Mouse (Mus musculus) lung, embryonic 16.5 days (tissue): ENCODE measurements around the gene Myo19. TPM values are rescaled to one million over a fixed set of nuclear protein-coding genes. Genes with fewer than 3 reads are reported as not detected.

ENCODE experiments used
- ATAC-seq: fragments of 200-750 bp; cut with Nextera tagmentation; 2 replicates; pipeline ENCODE4 v1.8.0; 2017; ENCODE audit warnings: low read depth, mild to moderate bottlenecking, moderate library complexity
- H3K27ac ChIP-seq: fragments of 300-500 bp; sonication (generic); 2 replicates; pipeline ENCODE4 v1.5.1; 2014; ENCODE audit warnings: mild to moderate bottlenecking, control low read depth, low read length
- H3K27me3 ChIP-seq: fragments of 300-500 bp; sonication (generic); 2 replicates; pipeline ENCODE4 v1.6.1; 2014; ENCODE audit warnings: low read depth, low read length, mixed read lengths; ENCODE audit not compliant: control insufficient read depth, insufficient read depth
- H3K36me3 ChIP-seq: fragments of 300-500 bp; sonication (generic); 2 replicates; pipeline ENCODE4 v1.6.1; 2014; ENCODE audit warnings: low read length; ENCODE audit not compliant: control insufficient read depth, insufficient read depth
- H3K4me1 ChIP-seq: fragments of 300-500 bp; sonication (generic); replicated peaks from 2 replicates; pipeline ENCODE4 v1.6.1; 2014; ENCODE audit warnings: low read length, mixed read lengths; ENCODE audit not compliant: control insufficient read depth, insufficient read depth
- H3K4me2 ChIP-seq: fragments of 300-500 bp; sonication (generic); 2 replicates; pipeline ENCODE4 v1.6.1; 2014; ENCODE audit warnings: low read depth, low read length, control low read depth
- H3K4me3 ChIP-seq: fragments of 300-500 bp; sonication (generic); 2 replicates; pipeline ENCODE4 v1.5.1; 2014; ENCODE audit warnings: mild to moderate bottlenecking, low read length, control low read depth
- H3K9ac ChIP-seq: fragments of 300-500 bp; sonication (generic); 2 replicates; pipeline ENCODE4 v1.6.1; 2014; ENCODE audit warnings: low read length, control low read depth
- H3K9me3 ChIP-seq: fragments of 300-500 bp; sonication (generic); 2 replicates; pipeline ENCODE4 v1.6.1; 2016; ENCODE audit warnings: low read length; ENCODE audit not compliant: control insufficient read depth
- WGBS: fragments of 180-500 bp; shearing (Covaris S2); extraction: QIAGEN DNeasy Blood & Tissue Kit; methylation state at CpG from one replicate; pipeline ENCODE4 v1.1.7; 2014; 5-methylcytosine and 5-hydroxymethylcytosine counted together
- polyA plus RNA-seq: library from polyadenylated mRNA; unstranded; fragments of >200 nt; fragmentation: Nextera tagmentation; extraction: Ambion mirVana; gene quantifications from 2 replicates; pipeline ENCODE4 v1.2.1, GENCODE M21; 2015

The Myo19 gene
- polyA plus RNA-seq, 1 experiment from 2014 or later = 8.4 TPM

- 54% methylated on average over 7 of the region's 7 CpGs for WGBS
These were observed 40.0 kb downstream of the Myo19 start for GRCm38 (mm10) chr11:84919951-84920350.

GRCm38 (mm10) chr11:84920981-84921380 lies 41.0 kb downstream of the Myo19 start:
- 78% methylated on average over 8 of the region's 8 CpGs for WGBS
- H3K4me3 ChIP-seq = no peak overlapping the region
- H3K27ac ChIP-seq = no peak overlapping the region
- no peaks in the 10 kb centered on the region for H3K4me1 ChIP-seq
- no peak overlapping the region for H3K9ac ChIP-seq
- H3K4me2 ChIP-seq = no peak overlapping the region
- ATAC-seq = no peak
- no peaks in the 10 kb centered on the region for H3K9me3 ChIP-seq
- H3K27me3 ChIP-seq = no peaks in the 10 kb centered on the region
- no peaks in the 10 kb centered on the region for H3K36me3 ChIP-seq

More at GRCm38 (mm10) chr11:84919951-84920350, 40.0 kb downstream of the Myo19 start:
- Histone ChIP-seq H3K4me1 (no peaks in the 10 kb centered on the region; the same call in 1 of the 2 replicates), H3K4me2 (no peak overlapping the region), H3K9ac (no peak overlapping the region), H3K36me3 (no peaks in the 10 kb centered on the region), H3K9me3 (no peaks in the 10 kb centered on the region), H3K27me3 (no peaks in the 10 kb centered on the region), H3K4me3 (no peak overlapping the region), H3K27ac (no peak overlapping the region)
- no peak for ATAC-seq

- H3K36me3 ChIP-seq = no peaks in the 10 kb centered on the region
- no peak overlapping the region for H3K4me3 ChIP-seq
- 13% methylated on average over 6 of the region's 6 CpGs for WGBS
- H3K27me3 ChIP-seq = no peaks in the 10 kb centered on the region
- H3K9me3 ChIP-seq = no peaks in the 10 kb centered on the region
- H3K4me2 ChIP-seq = no peak overlapping the region
- no peak for ATAC-seq
- no peak overlapping the region for H3K27ac ChIP-seq
- H3K4me1 ChIP-seq = no peaks in the 10 kb centered on the region
- no peak overlapping the region for H3K9ac ChIP-seq
These were observed 52.3 kb downstream of the Myo19 start for GRCm38 (mm10) chr11:84932261-84932660.

GRCm38 (mm10) chr11:84939508-84940053 lies 59.6 kb downstream of the Myo19 start:
- 55% methylated on average over 8 of the region's 8 CpGs for WGBS
- Histone ChIP-seq H3K9me3 (no peaks in the 10 kb centered on the region), H3K36me3 (no peaks in the 10 kb centered on the region), H3K4me3 (no peak overlapping the region), H3K9ac (no peak overlapping the region), H3K4me2 (no peak overlapping the region), H3K27ac (no peak overlapping the region), H3K27me3 (peaks cover 3% of the 10 kb centered on the region; the same call in 1 of the 2 replicates), H3K4me1 (no peaks in the 10 kb centered on the region; the same call in 1 of the 2 replicates)
- no peak for ATAC-seq

GRCm38 (mm10) chr11:84940140-84940539 lies 60.2 kb downstream of the Myo19 start:
- peaks cover 3% of the 10 kb centered on the region; the same call in 1 of the 2 replicates for H3K27me3 ChIP-seq
- H3K9me3 ChIP-seq = no peaks in the 10 kb centered on the region
- no peak overlapping the region for H3K9ac ChIP-seq
- no peak overlapping the region for H3K27ac ChIP-seq
- ATAC-seq = no peak
- no peak overlapping the region for H3K4me2 ChIP-seq
- no peaks in the 10 kb centered on the region for H3K36me3 ChIP-seq
- no peak overlapping the region for H3K4me3 ChIP-seq
- no peaks in the 10 kb centered on the region; the same call in 1 of the 2 replicates for H3K4me1 ChIP-seq
- 65% methylated on average over 10 of the region's 10 CpGs for WGBS

GRCm38 (mm10) chr11:84943948-84944347 lies 64.0 kb downstream of the Myo19 start:
- Histone ChIP-seq H3K36me3 (no peaks in the 10 kb centered on the region), H3K27ac (no peak overlapping the region), H3K4me2 (no peak overlapping the region), H3K9me3 (no peaks in the 10 kb centered on the region), H3K27me3 (peaks cover 3% of the 10 kb centered on the region; the same call in 1 of the 2 replicates), H3K9ac (no peak overlapping the region), H3K4me3 (no peak overlapping the region), H3K4me1 (no peaks in the 10 kb centered on the region; the same call in 1 of the 2 replicates)
- peak; percentile 60 for ATAC-seq
- 0% methylated on average over 15 of the region's 15 CpGs for WGBS

GRCm38 (mm10) chr11:84944639-84945435 lies 64.9 kb downstream of the Myo19 start:
- Histone ChIP-seq H3K9ac (no peak overlapping the region), H3K27me3 (peaks cover 3% of the 10 kb centered on the region; the same call in 1 of the 2 replicates), H3K9me3 (no peaks in the 10 kb centered on the region), H3K36me3 (no peaks in the 10 kb centered on the region), H3K27ac (no peak overlapping the region), H3K4me2 (no peak overlapping the region), H3K4me3 (no peak overlapping the region), H3K4me1 (no peaks in the 10 kb centered on the region; the same call in 1 of the 2 replicates)
- WGBS = 2% methylated on average over 12 of the region's 12 CpGs
- no peak for ATAC-seq

GRCm38 (mm10) chr11:84945841-84946240 lies 65.9 kb downstream of the Myo19 start:
- Histone ChIP-seq H3K27ac (no peak overlapping the region), H3K27me3 (peaks cover 3% of the 10 kb centered on the region; the same call in 1 of the 2 replicates), H3K9ac (no peak overlapping the region), H3K4me2 (no peak overlapping the region), H3K4me1 (no peaks in the 10 kb centered on the region; the same call in 1 of the 2 replicates), H3K36me3 (no peaks in the 10 kb centered on the region), H3K9me3 (no peaks in the 10 kb centered on the region), H3K4me3 (no peak overlapping the region)
- 31% methylated on average over 3 of the region's 3 CpGs for WGBS
- ATAC-seq = no peak

GRCm38 (mm10) chr11:84947206-84947605 lies 67.3 kb downstream of the Myo19 start:
- WGBS = 71% methylated on average over 6 of the region's 6 CpGs
- Histone ChIP-seq H3K4me3 (no peak overlapping the region), H3K4me2 (no peak overlapping the region), H3K27ac (no peak overlapping the region), H3K9me3 (no peaks in the 10 kb centered on the region), H3K27me3 (peaks cover 3% of the 10 kb centered on the region; the same call in 1 of the 2 replicates), H3K36me3 (no peaks in the 10 kb centered on the region), H3K4me1 (peaks cover 1% of the 10 kb centered on the region; the same call in 1 of the 2 replicates), H3K9ac (no peak overlapping the region)
- no peak for ATAC-seq
